Mouse (Mus musculus): ENCODE measurements around the gene Pemt.

The Pemt gene

GRCm38 (mm10) chr11:60046058-60046735 is at the start of gene Pemt:
TSS of gene Pemt (minus strand) at chr11:60046489.
- peak; percentile 95 to 96 for DNase-seq

GRCm38 (mm10) chr11:60094909-60095810 is 48.9 kb upstream of the Pemt start:
- DNase-seq, result no peak

- DNase-seq, result no peak
Measured at GRCm38 (mm10) chr11:60093984-60094587, 47.8 kb upstream of the Pemt start.

- DNase-seq, result peak in 1 of 2 experiments; percentile 31
Measured at GRCm38 (mm10) chr11:60093227-60093626, 46.9 kb upstream of the Pemt start.

- no peak for DNase-seq
Measured at GRCm38 (mm10) chr11:60091422-60091761, 45.1 kb upstream of the Pemt start.

- no peak for DNase-seq
Measured at GRCm38 (mm10) chr11:60090696-60091421, 44.6 kb upstream of the Pemt start.

GRCm38 (mm10) chr11:60088947-60089346 is 42.7 kb upstream of the Pemt start:
- DNase-seq, result peak; percentile 37 to 63

- no peak for DNase-seq
Measured at GRCm38 (mm10) chr11:60086676-60087075, 40.4 kb upstream of the Pemt start.

GRCm38 (mm10) chr11:60084589-60084988 is 38.3 kb upstream of the Pemt start:
- peak; percentile 45 to 60 for DNase-seq

GRCm38 (mm10) chr11:60076790-60077189 is 30.5 kb upstream of the Pemt start:
- peak; percentile 72 to 88 for DNase-seq

- no peak for DNase-seq
Measured at GRCm38 (mm10) chr11:60076183-60076582, 29.9 kb upstream of the Pemt start.

- DNase-seq, result peak; percentile 78 to 85
Measured at GRCm38 (mm10) chr11:60073936-60074502, 27.7 kb upstream of the Pemt start.

- no peak for DNase-seq
Measured at GRCm38 (mm10) chr11:60073121-60073520, 26.8 kb upstream of the Pemt start.

- DNase-seq, result peak in 1 of 2 experiments; percentile 23
Measured at GRCm38 (mm10) chr11:60071221-60071620, 24.9 kb upstream of the Pemt start.

- DNase-seq, result peak; percentile 60 to 75
Measured at GRCm38 (mm10) chr11:60070599-60070998, 24.3 kb upstream of the Pemt start.

GRCm38 (mm10) chr11:60068631-60069030 is 22.3 kb upstream of the Pemt start:
- no peak for DNase-seq

GRCm38 (mm10) chr11:60067646-60068045 is 21.4 kb upstream of the Pemt start:
- no peak for DNase-seq

- no peak for DNase-seq
Measured at GRCm38 (mm10) chr11:60065267-60065666, 19.0 kb upstream of the Pemt start.

GRCm38 (mm10) chr11:60061504-60062006 is 15.3 kb upstream of the Pemt start:
- DNase-seq, result no peak

- no peak for DNase-seq
Measured at GRCm38 (mm10) chr11:60060026-60060425, 13.7 kb upstream of the Pemt start.

- DNase-seq, result no peak
Measured at GRCm38 (mm10) chr11:60058441-60058840, 12.2 kb upstream of the Pemt start.

- DNase-seq, result no peak
Measured at GRCm38 (mm10) chr11:60057987-60058386, 11.7 kb upstream of the Pemt start.

All from cerebellum, postnatal 25 days (tissue).